Mouse (Mus musculus) CH12.LX (cell line): ENCODE data around the gene Ensa. TPM values are rescaled to one million over a fixed set of nuclear protein-coding genes. Genes with fewer than 3 reads are reported as not detected.

Source experiments
- DNase-seq: peaks from one replicate; pipeline ENCODE4 v3.0.0-alpha.2; 2013; ENCODE audit errors: extremely low read depth
- H3K27ac ChIP-seq: 2 replicates; pipeline ENCODE4 v1.5.1; 2012; ENCODE audit warnings: low read depth, mild to moderate bottlenecking, control low read depth, moderate library complexity; ENCODE audit not compliant: insufficient read depth
- H3K27me3 ChIP-seq: replicated peaks from 2 replicates; pipeline ENCODE3; 2012; ENCODE audit warnings: inconsistent platforms
- H3K36me3 ChIP-seq, 2 experiments: replicated peaks in 1 of 2; 2 replicates each; pipeline versions ENCODE3 to v1.6.1; 2012; ENCODE audit warnings: inconsistent platforms in 1 of 2, low read length in 1 of 2, mild to moderate bottlenecking in 1 of 2, mixed read lengths in 1 of 2, moderate library complexity in 1 of 2; ENCODE audit not compliant: control insufficient read depth in 1 of 2, insufficient read depth in 1 of 2
- H3K4me1 ChIP-seq, 2 experiments: 2 replicates each; pipeline ENCODE4 v1.6.1; 2012; ENCODE audit warnings: inconsistent platforms in 1 of 2, moderate library complexity in 1 of 2; ENCODE audit not compliant: insufficient read depth in 2 of 2, control insufficient read depth in 1 of 2
- H3K4me2 ChIP-seq: 2 replicates; pipeline ENCODE4 v1.6.1; 2012; ENCODE audit warnings: low read depth, mild to moderate bottlenecking, control low read depth; ENCODE audit not compliant: poor library complexity, insufficient read depth, severe bottlenecking
- H3K4me3 ChIP-seq, 3 experiments: fragments of 150-350 bp in 1 of 3; sonication (generic) in 1 of 3; replicated peaks in 1 of 3; 2 replicates each; pipeline versions ENCODE3 to v1.5.1; 2011 to 2012; ENCODE audit warnings: low read depth in 2 of 3, low read length in 2 of 3, mild to moderate bottlenecking in 2 of 3, moderate library complexity in 2 of 3, control low read depth in 1 of 3, improper control_type of control experiment in 1 of 3, inconsistent platforms in 1 of 3, mixed read lengths in 1 of 3; ENCODE audit not compliant: poor library complexity in 1 of 3
- H3K79me2 ChIP-seq: replicated peaks from 2 replicates; pipeline ENCODE4 v1.6.1; 2012; ENCODE audit warnings: mild to moderate bottlenecking, moderate library complexity; ENCODE audit not compliant: control insufficient read depth, poor library complexity, insufficient read depth, severe bottlenecking; ENCODE audit errors: extremely low read depth
- H3K9ac ChIP-seq: 2 replicates; pipeline ENCODE4 v1.6.1; 2012; ENCODE audit warnings: low read depth, mild to moderate bottlenecking, control low read depth, moderate library complexity; ENCODE audit not compliant: insufficient read depth
- H3K9me3 ChIP-seq: replicated peaks from 2 replicates; pipeline ENCODE3; 2012; ENCODE audit warnings: low read length, inconsistent platforms, mixed read lengths
- BHLHE40 ChIP-seq: IDR thresholded peaks from 2 replicates; pipeline ENCODE4 v1.6.1; 2011; ENCODE audit warnings: mild to moderate bottlenecking, low read depth, low read length, improper control_type of control experiment
- CHD1 ChIP-seq: IDR thresholded peaks from 2 replicates; pipeline ENCODE4 v1.6.1; 2012; ENCODE audit warnings: low read depth, low read length, improper control_type of control experiment, inconsistent platforms
- CHD2 ChIP-seq: IDR thresholded peaks from 2 replicates; pipeline ENCODE4 v1.6.1; 2011; ENCODE audit warnings: low read length, improper control_type of control experiment
- E2F4 ChIP-seq: IDR thresholded peaks from 2 replicates; pipeline ENCODE4 v1.6.1; 2011; ENCODE audit warnings: low read depth, low read length, improper control_type of control experiment; ENCODE audit not compliant: insufficient replicate concordance
- EP300 ChIP-seq: IDR thresholded peaks from 2 replicates; pipeline ENCODE4 v1.6.1; 2011; ENCODE audit warnings: low read length, improper control_type of control experiment
- ETS1 ChIP-seq: conservative IDR thresholded peaks from 2 replicates; pipeline ENCODE4 v1.6.1; 2012; ENCODE audit warnings: low read depth, mild to moderate bottlenecking, inconsistent platforms, low read length, improper control_type of control experiment, moderate library complexity
- GABPA ChIP-seq: IDR thresholded peaks from 2 replicates; pipeline ENCODE4 v1.6.1; 2012; ENCODE audit warnings: low read depth, low read length, improper control_type of control experiment, inconsistent platforms; ENCODE audit not compliant: insufficient replicate concordance
- HCFC1 ChIP-seq: IDR thresholded peaks from 2 replicates; pipeline ENCODE4 v1.6.1; 2012; ENCODE audit warnings: low read depth, mild to moderate bottlenecking, inconsistent platforms, low read length, improper control_type of control experiment
- IRF4 ChIP-seq: IDR thresholded peaks from 2 replicates; pipeline ENCODE4 v1.6.1; 2014; ENCODE audit warnings: low read depth, mild to moderate bottlenecking, inconsistent platforms, low read length, improper control_type of control experiment
- JUND ChIP-seq: conservative IDR thresholded peaks from 2 replicates; pipeline ENCODE4 v1.6.1; 2011; ENCODE audit warnings: low read depth, low read length, improper control_type of control experiment
- KAT2A ChIP-seq: IDR thresholded peaks from 2 replicates; pipeline ENCODE4 v1.6.1; 2012; ENCODE audit warnings: low read length, improper control_type of control experiment, inconsistent platforms; ENCODE audit not compliant: insufficient replicate concordance
- MAFK ChIP-seq: IDR thresholded peaks from 2 replicates; pipeline ENCODE4 v1.6.1; 2011; ENCODE audit warnings: low read length, improper control_type of control experiment; ENCODE audit not compliant: insufficient replicate concordance
- MAZ ChIP-seq: IDR thresholded peaks from 2 replicates; pipeline ENCODE4 v1.6.1; 2012; ENCODE audit warnings: low read depth, mild to moderate bottlenecking, inconsistent platforms, low read length, improper control_type of control experiment, moderate library complexity
- MEF2A ChIP-seq: IDR thresholded peaks from 2 replicates; pipeline ENCODE4 v1.6.1; 2014; ENCODE audit warnings: low read depth, mild to moderate bottlenecking, inconsistent platforms, low read length, improper control_type of control experiment, borderline replicate concordance
- MXI1 ChIP-seq: IDR thresholded peaks from 2 replicates; pipeline ENCODE4 v1.6.1; 2011; ENCODE audit warnings: mild to moderate bottlenecking, low read depth, low read length, improper control_type of control experiment
- NELFE ChIP-seq: IDR thresholded peaks from 2 replicates; pipeline ENCODE4 v1.6.1; 2011; ENCODE audit warnings: low read depth, low read length, improper control_type of control experiment
- NRF1 ChIP-seq: IDR thresholded peaks from 2 replicates; pipeline ENCODE4 v1.6.1; 2014; ENCODE audit warnings: low read depth, mild to moderate bottlenecking, inconsistent platforms, low read length, improper control_type of control experiment, moderate library complexity
- POLR2A ChIP-seq: IDR thresholded peaks from 2 replicates; pipeline ENCODE4 v1.6.1; 2011; ENCODE audit warnings: low read depth, mild to moderate bottlenecking, improper control_type of control experiment, low read length
- POLR2AphosphoS2 ChIP-seq: IDR thresholded peaks from 2 replicates; pipeline ENCODE4 v1.6.1; 2011; ENCODE audit warnings: low read depth, low read length, improper control_type of control experiment
- RCOR1 ChIP-seq: conservative IDR thresholded peaks from 2 replicates; pipeline ENCODE4 v1.6.1; 2012; ENCODE audit warnings: low read depth, mild to moderate bottlenecking, inconsistent platforms, low read length, improper control_type of control experiment
- SIN3A ChIP-seq: IDR thresholded peaks from 2 replicates; pipeline ENCODE4 v1.6.1; 2012; ENCODE audit warnings: low read length, improper control_type of control experiment, inconsistent platforms
- SMC3 ChIP-seq: IDR thresholded peaks from 2 replicates; pipeline ENCODE4 v1.6.1; 2011; ENCODE audit warnings: low read depth, low read length, improper control_type of control experiment
- TBP ChIP-seq: conservative IDR thresholded peaks from 2 replicates; pipeline ENCODE4 v1.6.1; 2011; ENCODE audit warnings: low read depth, low read length, improper control_type of control experiment
- UBTF ChIP-seq: IDR thresholded peaks from 2 replicates; pipeline ENCODE4 v1.6.1; 2012; ENCODE audit warnings: low read depth, mild to moderate bottlenecking, inconsistent platforms, low read length, improper control_type of control experiment, moderate library complexity
- USF1 ChIP-seq: IDR thresholded peaks from 2 replicates; pipeline ENCODE4 v1.6.1; 2014; ENCODE audit warnings: low read depth, mild to moderate bottlenecking, inconsistent platforms, low read length, improper control_type of control experiment
- USF2 ChIP-seq: conservative IDR thresholded peaks from 2 replicates; pipeline ENCODE4 v1.6.1; 2011; ENCODE audit warnings: low read depth, low read length, improper control_type of control experiment
- ZMIZ1 ChIP-seq: IDR thresholded peaks from 2 replicates; pipeline ENCODE4 v1.6.1; 2012; ENCODE audit warnings: low read depth, mild to moderate bottlenecking, inconsistent platforms, low read length, improper control_type of control experiment
- dilution Hi-C: fragments of 300-500 bp; cut with MboI; formaldehyde crosslinking; loops from 2 replicates; pipeline ENCODE4 v1.14.3; 2020; ENCODE audit warnings: low sequenced_read_pairs; ENCODE audit not compliant: extremely low pct_unique_long_range_greater_than_20kb, extremely low pct_ligation_motif_present
- in situ Hi-C: fragments of 300-500 bp; cut with MboI; formaldehyde crosslinking; loops from 3 replicates; pipeline ENCODE4 v1.14.3; 2019; ENCODE audit warnings: low sequenced_read_pairs, low pct_ligation_motif_present, low pct_unique_long_range_greater_than_20kb, mixed read lengths
- polyA plus RNA-seq: library from polyadenylated mRNA; unstranded; fragments of >175 nt; gene quantifications from 2 replicates; pipeline ENCODE4 v1.2.1, GENCODE M21; 2012; ENCODE audit warnings: low read depth; ENCODE audit not compliant: insufficient read length
- total RNA-seq, 2 experiments: library from RNA; depleted of rRNA; stranded (reverse); fragments of 300-350 nt in 1 of 2; fragments of >200 nt in 1 of 2; gene quantifications; 2 replicates each; pipeline ENCODE4 v1.2.3; 2012 to 2014

The Ensa gene
- total and polyA plus RNA-seq, 3 experiments = 51.5 to 58.4 (median 57.8) TPM

DNA sequence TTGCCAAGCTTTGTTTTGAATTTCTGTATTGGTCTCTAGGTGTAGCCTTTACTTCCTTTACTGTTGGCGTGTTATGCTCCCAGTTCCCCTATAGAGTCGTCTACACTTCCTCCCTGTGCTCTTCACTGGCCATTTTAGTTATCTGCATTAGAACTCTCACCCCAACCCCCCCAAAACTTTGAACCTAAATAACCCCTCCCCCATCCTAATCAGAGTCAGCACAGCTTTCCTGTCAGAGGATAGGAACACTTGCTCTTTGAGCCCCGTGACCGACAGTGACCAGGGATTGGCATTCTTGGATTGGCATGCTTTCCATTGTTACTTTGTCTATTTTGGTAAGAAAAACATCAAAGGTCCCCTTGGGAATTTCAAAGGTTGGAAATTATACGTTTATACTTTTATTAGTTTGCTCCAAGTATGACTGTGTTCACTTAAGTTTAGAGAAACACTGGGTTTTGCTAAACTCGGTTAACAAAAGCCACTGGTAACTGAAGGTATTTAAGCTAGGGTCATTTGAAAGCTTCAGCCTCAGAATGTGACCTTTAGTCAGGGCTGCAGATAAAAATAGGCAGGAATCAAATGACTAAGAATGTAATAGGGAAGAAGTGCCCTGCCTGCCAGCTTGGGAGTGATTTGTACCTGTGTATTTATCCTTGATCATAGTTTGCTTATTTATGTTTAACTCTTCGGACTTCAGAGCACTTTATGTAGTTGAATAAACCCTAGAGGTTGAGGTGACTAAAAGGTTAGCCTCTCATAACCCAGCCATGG is 37.3 kb downstream of the Ensa start:
- Histone ChIP-seq H3K27ac (peak overlapping the region; percentile 75), H3K27me3 (no peaks in the 10 kb centered on the region), H3K36me3 (peaks cover 34 to 60% of the 10 kb centered on the region in 2 experiments), H3K79me2 (peaks cover 78% of the 10 kb centered on the region), H3K4me2 (peak overlapping the region; percentile 95), H3K9ac (peak overlapping the region; percentile 65), H3K9me3 (no peaks in the 10 kb centered on the region), H3K4me1 (peaks cover 9 to 54% of the 10 kb centered on the region in 2 experiments), H3K4me3 (peak overlapping the region; percentile 37 to 91 (median 91))
- TF ChIP-seq POLR2AphosphoS2 (0 out of 2 replicates have a peak, but pooled peaks have one; percentile 17), E2F4 (no peak), JUND (no peak), IRF4 (peak; percentile 65), MEF2A (peak; percentile 27; the same call in 1 of the 2 replicates), CHD2 (peak; percentile 46; the same call in 1 of the 2 replicates)
- DNase-seq = no peak
- in situ Hi-C loops (no loop called here), dilution Hi-C loops (no loop called here)

DNA sequence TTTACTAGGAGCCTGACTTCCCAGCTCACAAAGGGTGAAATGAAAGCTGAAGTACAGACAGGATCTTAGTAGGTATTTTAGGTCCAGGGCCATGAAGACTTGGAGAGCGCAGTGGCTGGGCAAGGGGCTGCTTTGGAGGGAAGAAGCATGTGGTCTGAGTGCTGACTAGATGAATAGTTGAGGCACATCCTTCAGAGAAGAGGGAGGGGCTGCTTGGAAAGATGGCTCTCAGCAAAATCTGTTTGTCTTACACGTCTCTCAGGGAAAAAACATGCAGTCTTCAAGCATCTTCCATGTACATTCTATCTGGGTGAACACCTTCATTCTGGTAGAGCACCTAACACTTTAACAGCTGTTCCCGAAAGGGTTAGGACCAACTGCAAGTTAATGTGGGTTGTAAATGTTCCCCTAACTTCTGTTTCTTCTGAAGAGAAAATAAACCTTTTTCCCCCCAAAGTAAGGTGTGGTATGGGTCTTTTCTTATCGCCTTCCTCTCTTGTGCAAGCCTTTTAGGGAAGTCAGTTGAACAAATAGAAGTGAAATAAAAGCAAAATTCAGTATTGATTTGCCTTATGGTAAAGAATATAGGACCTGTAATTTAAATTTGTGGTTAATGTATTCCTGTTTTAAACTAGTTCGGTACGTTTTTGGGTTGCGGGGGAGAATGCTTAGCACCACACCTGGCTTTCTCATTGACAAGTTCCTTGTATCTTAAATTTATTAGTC is 38.1 kb downstream of the Ensa start:
- H3K4me3 ChIP-seq = peak overlapping the region in 2 of 3 experiments; percentile 91
- DNase-seq = no peak
- H3K4me1 ChIP-seq = peaks cover 15 to 55% of the 10 kb centered on the region in 2 experiments
- H3K27ac ChIP-seq = peak overlapping the region; percentile 91
- TF ChIP-seq NELFE (no peak; the same call in 1 of the 2 replicates), USF2 (no peak), USF1 (no peak), GABPA (no peak), HCFC1 (0 out of 2 replicates have a peak, but pooled peaks have one; percentile 17), MXI1 (peak; percentile 24; the same call in 1 of the 2 replicates), MAFK (no peak), POLR2AphosphoS2 (peak; percentile 33; the same call in 1 of the 2 replicates), MAZ (peak; percentile 32; the same call in 1 of the 2 replicates), TBP (no peak), ZMIZ1 (peak; percentile 63), SMC3 (no peak), BHLHE40 (no peak), SIN3A (peak; percentile 57; the same call in 1 of the 2 replicates), CHD2 (peak; percentile 39; the same call in 1 of the 2 replicates), EP300 (peak; percentile 42; the same call in 1 of the 2 replicates), KAT2A (0 out of 2 replicates have a peak, but pooled peaks have one; percentile 28), UBTF (no peak), CHD1 (peak; percentile 80), POLR2A (peak; percentile 44), IRF4 (no peak), RCOR1 (peak; percentile 72; the same call in 1 of the 2 replicates), MEF2A (no peak), JUND (0 out of 2 replicates have a peak, but pooled peaks have one; percentile 11), ETS1 (no peak), NRF1 (no peak)
- peaks cover 34 to 63% of the 10 kb centered on the region in 2 experiments for H3K36me3 ChIP-seq
- H3K4me2 ChIP-seq = peak overlapping the region; percentile 95
- H3K79me2 ChIP-seq = peaks cover 86% of the 10 kb centered on the region
- peak overlapping the region; percentile 65 for H3K9ac ChIP-seq
- no peaks in the 10 kb centered on the region for H3K27me3 ChIP-seq
- no peaks in the 10 kb centered on the region for H3K9me3 ChIP-seq
- dilution Hi-C loops (no loop called here), in situ Hi-C loops (no loop called here)
